Mouse (Mus musculus): ENCODE measurements at regions not wholly inside any gene's neighbourhood (a gene's known extent, or its start where the extent isn't known, plus 50 kb on each side); places are given as distances from the start of the nearest gene placed in this dataset.

DNA sequence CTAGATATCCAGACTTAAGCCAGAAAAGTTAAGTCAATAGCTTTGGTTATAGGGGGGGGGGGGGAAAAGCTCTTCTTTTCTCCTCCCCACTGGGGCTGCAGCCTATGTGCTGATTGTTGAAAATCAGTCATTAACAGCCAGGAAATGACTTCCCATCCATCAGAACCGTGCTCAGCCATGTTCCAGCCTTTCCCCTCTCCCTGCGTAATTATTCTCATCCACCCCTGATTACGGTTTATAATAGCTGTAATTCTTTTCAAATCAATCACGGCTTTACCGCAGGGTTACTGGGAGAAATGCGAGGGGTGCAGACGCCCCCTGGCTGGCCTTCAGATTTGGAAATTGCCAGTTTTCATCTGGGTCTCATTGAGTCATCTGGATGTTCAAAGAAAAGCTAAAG, 270.8 kb upstream of the Npvf start:
- TF ChIP-seq CTCF (IDR thresholded peaks at IDR 0.05; ENCODE audit: low read depth) (no peak; the same call in 1 of the 2 replicates), EP300 (optimal IDR thresholded peaks at IDR 0.05) (no peak)

Measured in stomach, postnatal 0 days (tissue).